Mouse (Mus musculus): ENCODE results near the gene Hspb7.
A peak's percentile ranks its signal among the peaks of the same experiment; 100 is the strongest.

The Hspb7 gene

GRCm38 (mm10) chr4:141420192-141420829 lies at the start of gene Hspb7:
Hspb7 (plus strand) TSS chr4:141420779.
- no peak for DNase-seq (ENCODE audit: low spot score)

- no peak for DNase-seq (ENCODE audit: low spot score)
These were observed 48.2 kb upstream of the Hspb7 start for GRCm38 (mm10) chr4:141372426-141372825.

- no peak for DNase-seq (ENCODE audit: low spot score)
These were observed 40.9 kb upstream of the Hspb7 start for GRCm38 (mm10) chr4:141379674-141380073.

GRCm38 (mm10) chr4:141382406-141382805 lies 38.2 kb upstream of the Hspb7 start:
- no peak for DNase-seq (ENCODE audit: low spot score)

- peak; percentile 45 for DNase-seq (ENCODE audit: low spot score)
These were observed 35.3 kb upstream of the Hspb7 start for GRCm38 (mm10) chr4:141385275-141385674.

- no peak for DNase-seq (ENCODE audit: low spot score)
These were observed 34.4 kb upstream of the Hspb7 start for GRCm38 (mm10) chr4:141386150-141386549.

GRCm38 (mm10) chr4:141387093-141387784 lies 33.3 kb upstream of the Hspb7 start:
- DNase-seq (ENCODE audit: low spot score) = peak; percentile 74

- no peak for DNase-seq (ENCODE audit: low spot score)
These were observed 32.6 kb upstream of the Hspb7 start for GRCm38 (mm10) chr4:141387933-141388332.

- no peak for DNase-seq (ENCODE audit: low spot score)
These were observed 31.0 kb upstream of the Hspb7 start for GRCm38 (mm10) chr4:141389366-141390150.

GRCm38 (mm10) chr4:141391293-141391692 lies 29.3 kb upstream of the Hspb7 start:
- DNase-seq (ENCODE audit: low spot score) = no peak

GRCm38 (mm10) chr4:141394751-141395150 lies 25.8 kb upstream of the Hspb7 start:
- no peak for DNase-seq (ENCODE audit: low spot score)

- no peak for DNase-seq (ENCODE audit: low spot score)
These were observed 22.7 kb upstream of the Hspb7 start for GRCm38 (mm10) chr4:141397861-141398260.

GRCm38 (mm10) chr4:141398545-141398944 lies 22.0 kb upstream of the Hspb7 start, which contains the start of gene Clcnka:
Clcnka (minus strand) TSS chr4:141398724.
- DNase-seq (ENCODE audit: low spot score) = no peak

GRCm38 (mm10) chr4:141400171-141400570 lies 20.4 kb upstream of the Hspb7 start:
- DNase-seq (ENCODE audit: low spot score) = no peak

- DNase-seq (ENCODE audit: low spot score) = peak; percentile 87
These were observed 15.9 kb upstream of the Hspb7 start for GRCm38 (mm10) chr4:141404518-141405313.

GRCm38 (mm10) chr4:141405314-141405622 lies 15.3 kb upstream of the Hspb7 start:
- no peak for DNase-seq (ENCODE audit: low spot score)

GRCm38 (mm10) chr4:141406516-141407299 lies 13.9 kb upstream of the Hspb7 start:
- peak; percentile 52 for DNase-seq (ENCODE audit: low spot score)

- DNase-seq (ENCODE audit: low spot score) = no peak
These were observed 12.0 kb upstream of the Hspb7 start for GRCm38 (mm10) chr4:141408577-141408976.

GRCm38 (mm10) chr4:141411430-141411992 lies 9.1 kb upstream of the Hspb7 start:
- no peak for DNase-seq (ENCODE audit: low spot score)

GRCm38 (mm10) chr4:141415924-141416323 lies 4.7 kb upstream of the Hspb7 start, which contains the start of gene Clcnkb:
Clcnkb (minus strand) TSS chr4:141416014.
- no peak for DNase-seq (ENCODE audit: low spot score)

Data from urinary bladder, postnatal 25 days (tissue).